Mouse (Mus musculus) left cerebral cortex, postnatal 10 days (tissue): ENCODE data around the gene Cadm2. TPM values are rescaled to one million over a fixed set of nuclear protein-coding genes. Genes with fewer than 3 reads are reported as not detected.

Experiments used
- DNase-seq, 2 experiments: peaks; one replicate each; pipeline ENCODE4 v3.0.0; 2021 to 2022; ENCODE audit warnings: low spot score in 2 of 2, mixed read lengths in 1 of 2; ENCODE audit errors: extremely low spot score in 1 of 2
- intact Hi-C: fragments of 180-260 bp; cut with DNase I; formaldehyde crosslinking; loops from one replicate; pipeline ENCODE4 v1.15.1; 2025
- total RNA-seq, 2 experiments: library from RNA; stranded (reverse); gene quantifications; 2 replicates each; pipeline ENCODE4 v1.2.3; 2021

Gene Cadm2
- 100 to 1,000 TPM; 299 to 327 TPM for total RNA-seq

DNA sequence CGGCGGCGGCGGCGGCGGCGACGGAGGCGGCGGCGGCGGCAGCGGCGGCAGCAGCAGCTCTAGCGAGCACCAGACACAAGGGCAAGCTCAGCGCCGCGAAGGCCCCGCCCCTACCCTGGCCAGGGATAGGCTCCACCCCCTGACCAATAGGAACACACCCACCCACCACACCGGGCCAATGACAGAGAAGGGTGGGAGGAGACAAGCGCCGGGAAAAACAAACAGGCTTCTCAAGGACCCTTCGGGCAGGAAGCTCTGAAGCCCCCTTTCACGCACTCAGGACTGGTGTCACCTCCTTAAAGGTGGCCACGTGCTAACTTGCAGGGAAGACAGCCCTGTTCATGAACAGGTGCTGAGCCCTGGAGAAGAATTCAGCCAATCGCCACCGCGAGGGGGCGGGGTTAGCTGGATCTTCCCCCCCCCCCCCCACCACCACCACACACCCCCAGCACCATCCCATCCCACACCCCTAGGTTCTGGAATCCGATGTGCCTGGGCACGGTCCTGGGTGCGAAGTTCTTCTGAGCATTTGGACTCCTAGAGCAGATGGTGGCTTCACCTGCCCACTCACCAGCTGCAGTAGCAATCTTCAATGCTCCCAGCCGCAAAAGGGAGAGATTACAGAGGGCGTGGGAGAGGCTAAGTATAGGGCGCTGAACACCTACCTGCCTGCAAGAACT is at the start of gene Cadm2:
TSS of gene Cadm2 (minus strand) at position 83 of the 680 bp plus-strand sequence.
- peak; percentile 94 to 95 for DNase-seq
- intact Hi-C loops, result no loop called here

- no peak for DNase-seq
- intact Hi-C loops, result no loop called here
Observed at GRCm38 (mm10) chr16:67646930-67647329, 26.2 kb upstream of the Cadm2 start.

DNA sequence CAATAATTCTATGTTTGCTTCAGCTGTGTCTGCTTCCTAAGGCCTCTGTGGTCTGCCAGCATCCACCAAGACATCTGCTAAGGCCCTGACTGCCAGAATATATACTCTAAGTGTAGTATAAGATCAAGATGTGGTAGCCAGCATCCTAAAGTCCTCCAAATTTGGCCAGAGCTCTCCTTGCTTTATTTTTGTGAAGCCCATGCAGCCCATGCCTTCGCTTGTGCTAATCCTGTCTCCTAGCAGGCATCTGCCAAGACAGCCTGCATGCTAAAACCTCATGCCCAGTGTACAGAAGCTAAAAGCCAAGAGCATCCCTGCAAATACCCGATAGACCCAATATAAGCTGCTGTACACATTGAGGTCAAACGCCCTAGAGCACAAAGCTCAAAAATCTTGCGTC is 22.9 kb upstream of the Cadm2 start:
- intact Hi-C loops, result no loop called here
- DNase-seq, result peak in 1 of 2 experiments; percentile 9

DNA sequence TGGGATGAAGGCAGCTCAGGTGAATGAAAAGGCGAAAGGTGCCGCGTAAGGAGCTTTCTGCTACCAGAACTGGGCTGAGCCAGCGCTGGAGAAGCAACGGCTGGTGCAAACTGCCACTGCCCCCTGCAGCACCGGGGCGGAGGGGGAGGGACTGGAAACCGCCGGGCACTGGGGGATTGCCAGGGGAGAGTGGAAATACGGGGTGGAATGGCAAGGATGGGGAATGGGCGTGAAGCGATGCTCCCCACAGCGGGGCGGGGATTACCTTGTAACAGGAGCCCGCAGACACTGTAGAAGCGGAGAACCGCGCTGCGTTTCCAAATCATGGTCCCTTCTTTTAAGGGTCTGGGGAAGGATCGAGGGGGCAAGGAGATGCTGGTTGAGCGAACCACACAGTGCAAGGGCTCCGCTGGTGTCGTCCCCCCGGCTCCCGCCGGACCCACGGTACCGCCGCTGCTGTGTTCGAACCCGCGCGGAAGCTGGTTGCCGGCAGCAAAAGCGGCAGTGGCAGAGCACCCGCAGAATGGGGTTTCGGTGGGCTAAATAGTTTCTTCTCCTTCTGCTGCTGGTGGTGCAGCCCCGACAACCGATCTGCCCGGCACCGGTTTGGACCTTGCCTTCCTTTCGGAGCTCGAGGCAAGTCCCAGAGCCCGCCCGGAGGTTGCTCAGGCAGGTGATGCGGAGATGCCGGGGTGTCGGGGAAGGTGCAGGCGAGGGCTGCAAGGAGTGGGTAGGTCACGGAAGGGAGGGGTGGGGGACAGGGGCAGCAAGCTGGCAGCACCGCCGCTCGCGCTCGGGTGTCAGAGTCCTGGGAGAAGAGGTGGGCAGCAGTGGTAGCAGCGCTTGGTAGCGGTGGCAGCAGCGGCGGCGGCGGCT is 564 bp downstream of the Cadm2 start:
- DNase-seq, result peak; percentile 80 to 89
- intact Hi-C loops, result loop anchor here (5.0 kb wide), 1 partner anchor 533 kb away; no protein-coding TSS in a partner anchor

- intact Hi-C loops, result loop anchor here (5.0 kb wide), 1 partner anchor 532 kb away; no protein-coding TSS in a partner anchor
Observed at GRCm38 (mm10) chr16:67619416-67619815, 1.3 kb downstream of the Cadm2 start.

GRCm38 (mm10) chr16:67618817-67619216 is 1.9 kb downstream of the Cadm2 start:
- intact Hi-C loops, result loop anchor here (5.0 kb wide), 1 partner anchor 532 kb away; no protein-coding TSS in a partner anchor
- DNase-seq, result no peak

More at GRCm38 (mm10) chr16:67619416-67619815, 1.3 kb downstream of the Cadm2 start:
- no peak for DNase-seq

GRCm38 (mm10) chr16:67617811-67618210 is 2.9 kb downstream of the Cadm2 start:
- intact Hi-C loops, result loop anchor here (5.0 kb wide), 1 partner anchor 531 kb away; no protein-coding TSS in a partner anchor
- peak; percentile 65 to 71 for DNase-seq

- no peak for DNase-seq
- intact Hi-C loops, result loop anchor here (5.0 kb wide), 1 partner anchor 530 kb away; no protein-coding TSS in a partner anchor
Observed at GRCm38 (mm10) chr16:67617256-67617655, 3.5 kb downstream of the Cadm2 start.

DNA sequence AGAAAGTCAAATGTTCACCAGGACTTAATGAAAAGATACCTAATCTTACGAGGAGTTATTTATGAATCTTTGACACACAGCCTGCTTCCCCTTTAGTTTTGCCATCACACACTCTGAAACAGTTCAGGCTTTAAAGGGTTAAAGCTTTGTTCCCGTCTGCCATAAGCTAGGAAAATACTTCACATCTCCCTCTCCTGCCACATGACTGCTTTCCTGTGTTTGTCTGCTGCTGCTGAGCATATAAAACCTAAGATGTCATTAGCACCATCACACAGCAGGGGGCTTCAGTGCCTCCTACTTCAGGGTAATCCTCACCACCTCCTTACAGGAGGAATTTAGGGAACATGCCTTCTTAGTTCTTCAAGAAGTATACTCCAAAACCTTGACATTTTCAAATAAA is 6.8 kb downstream of the Cadm2 start:
- intact Hi-C loops, result no loop called here
- peak; percentile 45 to 48 for DNase-seq

DNA sequence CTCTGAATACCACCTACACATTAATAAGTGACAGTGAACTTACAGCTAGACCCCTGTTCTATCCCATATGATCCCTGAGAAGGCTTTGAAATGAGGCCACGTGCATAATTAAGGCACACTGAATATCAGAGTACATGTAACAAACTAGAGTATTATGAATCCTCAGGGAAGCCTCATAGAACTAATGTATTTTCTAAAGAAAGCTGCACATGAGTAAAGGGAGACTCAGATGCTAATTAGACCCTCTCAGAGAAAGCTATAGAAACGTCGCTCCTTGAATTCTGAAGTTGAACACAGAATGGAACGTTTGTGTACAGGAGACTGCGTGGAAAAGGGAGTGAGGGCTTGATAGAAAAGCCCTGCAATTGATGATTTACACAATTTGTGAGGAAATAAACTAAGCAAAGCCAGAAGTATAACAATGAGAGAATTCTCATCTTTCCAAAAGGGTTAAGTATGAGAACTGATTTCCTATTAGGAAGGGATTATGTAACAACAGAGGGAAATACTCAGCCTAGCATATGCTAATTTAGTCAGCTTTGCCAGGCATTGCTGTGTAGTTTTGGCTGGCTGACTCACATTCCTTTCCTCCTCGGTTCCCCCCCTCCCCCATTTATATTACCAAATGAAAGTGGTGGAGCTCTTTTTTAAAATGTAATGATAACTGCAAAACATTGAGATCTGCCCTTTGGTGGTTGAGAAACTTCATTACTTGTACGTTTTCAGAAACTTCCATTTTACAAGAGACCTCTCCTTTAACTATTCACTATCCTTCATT is 9.6 kb downstream of the Cadm2 start:
- intact Hi-C loops, result no loop called here
- peak in 1 of 2 experiments; percentile 45 for DNase-seq

GRCm38 (mm10) chr16:67609116-67609515 is 11.6 kb downstream of the Cadm2 start:
- intact Hi-C loops, result no loop called here

GRCm38 (mm10) chr16:67608499-67608898 is 12.2 kb downstream of the Cadm2 start:
- intact Hi-C loops, result no loop called here
- no peak for DNase-seq

More at GRCm38 (mm10) chr16:67609116-67609515, 11.6 kb downstream of the Cadm2 start:
- DNase-seq, result no peak

- intact Hi-C loops, result no loop called here
- DNase-seq, result no peak
Observed at GRCm38 (mm10) chr16:67605661-67606060, 15.0 kb downstream of the Cadm2 start.

GRCm38 (mm10) chr16:67599981-67600380 is 20.7 kb downstream of the Cadm2 start:
- no peak for DNase-seq
- intact Hi-C loops, result no loop called here

DNA sequence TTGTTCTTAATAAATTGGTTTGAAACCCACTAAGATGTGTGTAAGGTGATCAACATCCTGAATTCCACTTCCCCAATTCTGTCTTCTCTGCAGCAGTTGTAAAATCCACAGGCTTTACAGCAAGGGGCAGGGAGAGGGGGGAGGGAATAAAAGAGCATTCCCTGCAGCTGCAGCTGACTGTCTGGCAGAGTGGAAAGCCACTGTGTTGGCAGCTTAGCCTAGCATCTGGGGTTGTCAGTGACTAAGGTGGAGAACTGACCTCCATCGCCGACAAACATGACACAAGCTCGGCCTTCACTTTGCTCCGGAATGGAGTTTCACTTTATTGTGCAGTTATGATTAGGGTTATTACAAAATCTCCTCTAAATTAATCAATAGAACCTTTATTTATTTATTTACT is 21.9 kb downstream of the Cadm2 start:
- intact Hi-C loops, result no loop called here
- no peak for DNase-seq

DNA sequence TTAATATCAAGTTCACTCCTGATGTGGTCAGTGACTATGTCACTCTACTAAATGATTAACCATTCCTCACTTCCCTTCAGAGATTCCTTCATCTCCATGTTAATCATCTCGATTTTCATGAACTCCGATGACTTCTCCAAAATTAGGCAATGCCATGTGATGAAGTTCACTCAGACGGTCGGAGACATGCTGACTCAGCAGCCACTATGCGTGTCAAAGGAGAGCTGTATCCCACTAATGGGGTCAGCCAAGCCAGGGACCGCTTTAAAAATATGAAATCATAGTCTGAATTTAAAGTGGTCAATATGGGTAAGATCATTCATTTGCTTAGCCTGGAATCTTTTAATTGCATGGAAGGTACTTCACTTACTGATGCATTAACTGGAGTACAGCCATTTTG is 29.7 kb downstream of the Cadm2 start:
- intact Hi-C loops, result no loop called here
- no peak for DNase-seq

GRCm38 (mm10) chr16:67578842-67579517 is 41.7 kb downstream of the Cadm2 start:
- intact Hi-C loops, result no loop called here
- DNase-seq, result no peak

- intact Hi-C loops, result no loop called here
- DNase-seq, result no peak
Observed at GRCm38 (mm10) chr16:67575557-67575956, 45.2 kb downstream of the Cadm2 start.
